Mouse (Mus musculus) R1 (cell line): ENCODE measurements at regions not wholly inside any gene's neighbourhood (a gene's known extent, or its start where the extent isn't known, plus 50 kb on each side); places are given as distances from the start of the nearest gene placed in this dataset.
A peak's percentile ranks its signal among the peaks of the same experiment; 100 is the strongest.

Experiments used
- DNase-seq: peaks from one replicate; pipeline ENCODE4 v3.0.0-alpha.2; 2018; ENCODE audit warnings: low read depth, low spot score

DNA sequence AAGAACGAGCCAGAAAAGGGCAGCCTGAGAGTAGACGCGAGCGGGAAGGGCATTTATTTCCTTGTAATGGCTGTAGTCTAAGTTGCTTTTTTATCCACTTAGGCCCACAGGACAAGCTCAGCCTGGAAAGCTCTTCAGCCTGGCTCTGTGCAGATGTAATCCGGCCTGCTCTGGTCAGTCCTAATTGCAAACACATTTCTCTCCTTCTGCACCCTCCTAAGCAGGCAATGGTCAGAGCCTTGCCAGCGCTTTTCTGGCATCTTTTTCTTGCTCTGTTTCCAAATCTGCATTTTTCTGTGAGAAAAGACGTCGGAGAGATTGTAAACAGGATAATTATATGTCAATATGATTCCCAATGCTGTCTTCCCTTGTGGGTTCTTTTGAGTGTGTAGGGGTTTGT, 224.3 kb upstream of the Tank start:
- DNase-seq = no peak

DNA sequence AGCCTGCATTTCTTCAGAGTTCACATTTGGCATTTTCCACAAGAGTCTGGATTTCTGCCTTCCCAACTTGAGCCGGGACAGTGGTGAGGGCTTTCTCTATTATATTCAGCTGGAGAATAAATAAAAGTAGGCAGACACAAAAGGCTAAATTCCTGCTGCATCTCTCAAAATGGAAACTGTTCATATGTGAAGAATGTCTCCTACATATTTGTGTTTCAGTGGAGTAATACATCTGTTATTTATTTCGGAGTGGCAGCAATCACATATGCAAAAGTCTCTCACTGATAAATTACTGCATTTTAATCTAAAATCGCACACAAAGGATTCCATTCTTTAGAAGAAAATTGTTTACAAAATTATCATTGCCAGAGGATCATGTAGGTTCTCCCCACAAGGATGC, 230.9 kb upstream of the Tank start:
- DNase-seq = no peak

DNA sequence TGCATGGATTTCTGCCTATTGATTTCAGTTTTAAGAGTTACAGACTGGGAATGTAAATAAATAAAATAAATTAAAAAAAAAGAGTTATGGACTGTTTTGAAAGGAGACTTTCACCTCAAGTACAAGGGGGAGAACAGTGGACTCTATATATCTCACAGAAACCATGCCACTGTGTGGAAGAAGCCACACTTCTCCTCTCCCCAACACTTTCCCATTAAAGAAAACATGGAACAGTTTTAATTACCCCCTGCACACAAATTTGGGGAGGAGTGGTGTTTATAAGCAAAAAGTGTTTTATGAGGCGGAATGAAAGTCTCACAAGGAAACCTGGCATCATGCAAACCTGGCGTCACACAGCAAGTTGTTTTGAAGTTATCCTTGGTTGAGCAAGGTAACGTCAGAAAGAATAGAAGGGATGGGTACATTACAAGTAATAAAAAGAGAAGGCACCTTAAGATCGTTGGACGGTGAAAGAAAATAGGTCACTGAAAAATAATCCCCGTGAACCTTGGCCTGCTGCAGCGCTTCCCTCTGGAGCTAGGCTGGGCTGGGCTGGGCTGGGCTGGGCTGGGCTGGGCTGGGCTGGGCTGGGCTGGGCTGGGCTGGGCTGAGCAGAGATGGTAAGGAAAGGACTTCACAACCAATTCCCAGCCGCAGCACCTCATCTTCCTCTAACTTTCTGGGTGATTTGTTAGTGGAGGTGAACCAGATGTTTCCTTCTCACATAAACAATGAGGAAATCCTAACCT, 232.2 kb upstream of the Tank start:
- no peak for DNase-seq

DNA sequence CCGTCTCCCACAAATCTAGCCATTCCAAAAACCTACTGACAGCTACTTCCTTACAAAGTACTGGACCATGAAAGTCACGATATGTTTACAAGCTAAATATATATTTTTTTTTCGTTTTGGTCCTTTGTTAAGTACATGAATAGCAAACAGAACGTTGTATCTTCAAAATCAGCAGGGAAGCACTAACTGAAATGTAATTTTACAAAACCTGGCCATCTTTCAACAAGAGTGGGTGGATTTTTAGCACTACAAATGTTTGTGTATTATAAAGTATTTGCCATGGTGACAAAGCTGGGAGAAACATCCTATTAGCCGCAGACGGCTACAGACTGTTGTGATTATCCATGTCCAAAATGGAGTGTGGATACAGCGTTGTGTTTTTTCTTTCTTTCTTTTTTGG, 233.1 kb upstream of the Tank start:
- no peak for DNase-seq

DNA sequence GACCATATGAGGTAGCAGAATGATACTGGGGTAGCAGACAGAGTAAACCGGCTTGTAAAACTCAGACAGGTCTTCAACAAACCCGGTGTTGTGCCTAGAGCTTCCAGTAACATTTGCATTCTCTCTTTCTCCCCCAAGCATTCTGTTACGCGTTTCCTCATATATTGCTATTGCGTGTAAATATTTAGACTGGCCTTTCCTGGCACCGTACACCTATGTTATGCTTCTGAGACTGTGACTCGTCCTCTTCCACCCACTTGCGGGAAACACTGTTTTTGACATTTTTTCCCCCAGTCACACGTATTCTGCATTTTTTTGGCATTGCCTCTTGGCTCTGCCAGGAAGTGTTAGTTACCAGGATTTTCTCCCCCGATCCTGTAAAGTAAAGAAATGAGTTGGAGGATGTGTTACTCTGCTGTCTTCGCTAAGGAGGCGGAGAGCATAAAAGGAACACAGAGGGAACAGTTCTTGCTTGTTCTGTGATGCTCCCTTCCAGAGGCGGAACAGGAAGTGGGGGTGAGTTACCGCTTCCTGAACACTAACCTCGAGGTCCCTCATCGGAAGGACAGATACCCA, 233.7 kb upstream of the Tank start:
- DNase-seq = peak; percentile 8

DNA sequence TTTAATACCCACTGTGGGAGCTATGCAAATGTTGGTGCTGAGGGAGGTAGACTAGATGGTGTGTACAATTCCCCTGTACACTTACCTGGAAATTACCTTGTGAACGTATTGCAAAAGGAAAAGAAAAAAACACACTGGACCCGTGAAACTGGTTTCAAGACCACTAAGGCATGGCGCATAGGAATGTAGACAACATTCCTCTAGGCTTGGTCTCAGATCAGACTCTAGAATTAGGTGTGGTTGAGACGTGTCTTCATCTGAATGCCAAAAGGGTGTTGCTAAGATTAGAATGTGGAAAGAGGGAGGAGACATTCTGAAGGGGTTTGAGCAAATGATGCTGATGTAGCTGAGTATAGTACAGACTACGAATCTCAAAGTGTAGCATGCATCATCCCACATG, 237.1 kb upstream of the Tank start:
- peak; percentile 90 for DNase-seq

DNA sequence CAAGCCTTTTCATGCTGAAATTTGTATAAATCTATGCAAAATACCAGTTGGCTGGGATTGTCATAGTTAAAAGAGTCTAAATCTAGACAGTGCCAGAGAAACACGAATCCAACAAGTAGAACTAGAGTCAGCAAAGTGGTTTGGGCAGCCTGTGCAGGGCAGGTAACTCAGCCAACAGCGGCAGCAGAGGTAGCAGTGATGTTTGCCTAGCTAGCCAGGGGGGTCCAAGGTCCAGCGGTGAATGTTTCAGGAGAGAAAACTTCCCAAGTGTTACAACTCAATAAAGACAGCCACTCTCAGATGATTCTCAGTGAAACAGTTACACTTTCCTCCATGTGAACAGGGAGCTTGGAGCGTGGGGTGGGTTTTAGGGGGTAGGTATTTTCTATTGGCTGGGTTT, 259.2 kb upstream of the Tank start:
- no peak for DNase-seq

DNA sequence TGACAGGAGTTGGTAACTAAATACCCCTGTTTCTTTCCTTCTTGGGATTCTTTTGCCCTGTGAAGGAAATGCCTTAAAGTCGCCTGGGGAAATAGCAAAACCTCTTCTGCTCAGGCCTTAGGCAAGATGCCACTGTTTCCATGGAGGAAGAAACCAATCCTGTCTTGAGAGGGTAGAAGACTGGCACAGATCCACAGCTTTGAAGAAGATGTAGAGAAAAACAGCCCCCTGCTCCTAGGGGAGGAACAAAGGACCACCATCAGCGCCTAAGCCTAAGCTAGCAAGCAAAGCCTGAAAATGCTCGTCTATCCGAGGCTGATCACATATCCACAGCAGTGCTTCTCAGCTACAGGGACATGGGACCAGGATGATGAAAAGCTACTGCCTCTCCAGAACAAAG, 268.0 kb upstream of the Tank start:
- DNase-seq = no peak

DNA sequence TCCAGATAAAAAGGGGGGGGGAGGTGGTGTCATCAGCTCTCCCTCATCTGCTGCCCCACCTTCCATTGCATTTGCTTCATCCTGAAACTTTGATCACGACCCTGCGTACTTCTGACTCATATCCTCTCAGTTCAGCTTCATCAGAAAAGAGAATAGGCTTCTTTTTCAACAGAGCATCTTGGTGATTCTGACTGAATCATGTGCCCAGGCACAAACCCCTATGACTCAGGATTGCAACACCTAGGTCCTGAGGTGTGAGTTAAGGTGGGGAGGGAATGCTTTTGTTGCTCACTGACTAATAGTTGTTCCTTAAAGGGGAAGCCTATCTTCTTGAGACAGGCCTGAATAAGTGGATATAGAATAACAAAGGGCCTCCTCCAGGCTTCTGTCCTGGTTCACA, 269.2 kb upstream of the Tank start:
- DNase-seq = peak; percentile 32

DNA sequence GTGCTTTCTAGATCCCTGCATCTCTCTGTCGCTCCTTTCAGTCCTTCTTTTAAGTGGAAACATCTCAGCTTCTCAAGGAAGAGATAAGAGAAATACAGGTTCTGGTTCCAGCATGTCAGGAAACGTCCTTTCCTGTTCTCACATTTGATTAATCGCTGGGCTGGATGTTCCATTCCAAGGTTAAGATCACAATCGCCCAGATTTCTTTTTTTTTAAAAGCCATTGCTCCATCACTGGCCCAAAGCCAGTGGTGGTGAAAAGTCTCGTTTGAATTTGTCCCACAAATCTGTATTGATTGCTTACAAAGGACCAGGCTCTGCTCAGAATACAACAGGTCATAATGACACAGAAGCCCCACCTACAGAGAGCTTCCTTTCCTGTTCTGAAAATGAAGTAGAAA, 281.2 kb upstream of the Tank start:
- DNase-seq = no peak

DNA sequence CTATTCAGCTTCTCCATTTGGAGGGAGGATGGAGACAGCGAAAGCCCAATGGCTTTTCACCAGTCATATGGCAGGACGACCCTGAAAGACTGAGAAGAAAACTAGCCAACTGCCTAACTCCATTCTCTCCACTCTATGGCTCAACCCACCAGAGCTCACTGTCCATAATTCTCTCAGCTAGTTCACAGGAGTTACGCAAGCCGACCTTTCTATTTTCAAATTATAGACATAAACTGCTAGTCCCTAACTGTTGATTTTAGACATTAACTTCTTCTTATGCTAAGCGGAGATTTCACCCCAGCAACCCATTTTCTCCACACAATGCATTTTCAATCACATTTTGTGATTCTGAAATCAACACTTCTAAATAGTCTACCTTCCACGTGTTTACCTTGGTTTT, 281.8 kb upstream of the Tank start:
- DNase-seq = no peak

DNA sequence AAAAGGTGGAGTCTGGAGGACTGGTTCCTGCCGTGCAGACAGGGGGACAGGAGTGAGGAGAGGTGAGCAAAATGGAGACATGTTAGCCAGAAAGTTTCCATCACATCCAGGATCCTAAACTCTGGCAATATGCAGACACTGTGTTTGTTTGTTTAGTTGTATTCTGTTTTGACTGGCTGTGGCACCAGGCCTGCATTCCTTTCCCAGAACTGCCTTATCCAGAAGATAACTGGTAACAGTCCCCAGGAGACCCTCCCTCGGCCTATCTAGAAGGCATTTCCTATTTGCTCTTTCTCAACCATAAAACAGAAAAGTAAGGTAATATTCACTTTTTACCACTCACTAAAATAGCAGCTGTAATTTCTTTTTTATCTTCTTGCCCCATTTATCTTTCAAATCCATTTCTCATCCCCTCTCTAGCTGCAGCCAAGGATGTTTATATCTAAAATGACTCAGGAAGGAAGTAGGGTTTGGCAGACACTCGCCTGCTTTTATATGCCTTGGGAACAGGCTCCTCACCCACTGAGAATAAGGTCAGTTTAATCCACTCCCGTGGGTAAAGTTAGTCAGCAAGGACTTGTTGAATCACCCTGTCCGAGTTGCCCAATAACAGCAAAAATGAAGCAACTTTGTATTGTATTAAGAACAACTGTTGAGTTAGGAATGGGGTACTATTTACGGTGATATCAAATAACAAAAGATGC, 283.0 kb upstream of the Tank start:
- DNase-seq = no peak

DNA sequence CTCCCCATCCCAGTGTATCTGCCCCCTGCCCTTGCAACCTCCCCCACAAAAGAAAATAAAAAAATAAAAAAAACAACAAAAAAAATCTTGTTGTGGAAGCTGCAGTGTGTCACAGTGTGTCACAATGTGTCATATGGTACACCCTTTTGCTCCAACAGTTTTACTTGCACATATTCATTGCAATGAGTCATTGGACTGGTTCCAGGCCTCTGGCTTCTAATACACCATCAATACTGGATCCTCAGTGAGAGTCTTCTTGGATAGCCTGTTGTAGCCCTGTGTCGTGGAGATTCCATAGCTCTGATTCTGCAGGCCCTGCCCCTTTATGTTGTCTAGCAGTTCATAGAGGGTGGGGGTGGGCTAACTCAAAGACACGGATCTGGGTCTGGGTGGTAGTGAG, 290.1 kb upstream of the Tank start:
- no peak for DNase-seq

DNA sequence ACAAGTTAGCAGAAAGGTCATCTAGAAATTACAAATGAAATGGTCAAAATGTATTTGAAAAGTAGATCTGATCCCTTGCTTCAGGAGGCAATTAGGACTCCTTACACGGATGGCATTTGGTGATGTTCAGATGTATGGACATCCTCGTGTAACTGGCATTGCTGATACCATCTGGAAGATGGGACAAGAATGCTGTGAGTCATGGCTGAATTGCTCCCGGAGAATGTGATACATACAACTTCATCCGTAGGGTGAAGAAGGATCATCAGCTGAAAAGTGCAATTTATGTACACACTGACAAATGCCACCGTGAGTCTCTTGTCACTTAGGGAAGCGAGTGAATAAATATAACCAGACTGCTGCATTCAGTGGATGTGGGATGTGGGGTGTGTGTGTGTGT, 293.7 kb upstream of the Tank start:
- DNase-seq = no peak

DNA sequence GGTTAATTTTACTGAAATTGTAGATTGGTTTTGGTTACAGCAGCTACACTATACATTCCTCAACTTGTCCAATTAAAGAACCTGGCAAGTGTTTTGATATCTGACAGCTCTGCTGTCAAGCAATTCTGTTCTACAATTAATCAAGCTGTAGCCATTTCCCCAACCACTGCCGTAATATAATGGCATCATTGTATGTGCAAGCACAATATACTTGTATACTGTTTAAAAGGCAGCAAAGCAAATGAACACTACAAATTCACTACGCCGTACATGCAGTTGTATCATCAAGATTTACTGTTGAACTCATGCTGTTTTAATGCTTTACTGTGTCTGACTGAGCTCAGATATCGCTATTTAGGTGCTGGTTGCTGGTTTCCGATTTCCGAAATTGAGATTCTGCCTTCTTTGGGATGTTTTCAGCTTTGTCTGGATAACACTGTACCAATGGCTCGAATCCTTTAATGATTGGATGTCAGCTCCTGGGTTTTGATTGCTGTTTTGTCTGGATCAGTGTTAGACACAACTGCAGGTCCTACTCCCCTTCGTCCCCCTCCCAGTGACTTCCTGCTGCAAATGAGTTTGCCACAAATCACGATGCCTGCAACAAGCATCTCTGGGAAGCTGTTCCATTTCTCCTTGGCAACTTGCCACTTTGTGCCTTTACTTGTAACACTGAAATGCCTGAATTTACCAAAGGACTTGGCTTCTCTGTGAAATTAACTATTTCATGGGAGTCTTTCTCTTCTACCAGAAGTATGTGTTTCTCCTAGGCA, 294.4 kb upstream of the Tank start:
- no peak for DNase-seq

DNA sequence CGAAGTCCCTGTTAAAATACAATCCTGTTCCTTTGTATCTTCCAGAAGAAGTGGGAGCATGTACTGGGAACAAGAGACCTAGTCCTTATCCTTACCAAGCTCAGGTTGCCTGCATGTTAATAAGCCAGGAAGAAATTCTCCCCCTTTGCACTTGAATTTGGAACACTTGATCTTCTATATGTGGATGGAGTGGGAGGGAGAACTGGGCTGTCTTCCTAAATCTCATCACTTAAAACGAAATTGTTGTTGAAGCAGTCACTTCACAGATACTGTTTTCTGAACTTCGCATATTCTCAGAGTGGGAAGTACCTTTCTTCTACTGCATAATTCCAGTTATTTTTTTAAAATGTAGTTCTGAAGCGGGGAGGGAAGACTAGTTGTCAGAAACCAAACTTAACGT, 305.7 kb upstream of the Tank start:
- DNase-seq = no peak

DNA sequence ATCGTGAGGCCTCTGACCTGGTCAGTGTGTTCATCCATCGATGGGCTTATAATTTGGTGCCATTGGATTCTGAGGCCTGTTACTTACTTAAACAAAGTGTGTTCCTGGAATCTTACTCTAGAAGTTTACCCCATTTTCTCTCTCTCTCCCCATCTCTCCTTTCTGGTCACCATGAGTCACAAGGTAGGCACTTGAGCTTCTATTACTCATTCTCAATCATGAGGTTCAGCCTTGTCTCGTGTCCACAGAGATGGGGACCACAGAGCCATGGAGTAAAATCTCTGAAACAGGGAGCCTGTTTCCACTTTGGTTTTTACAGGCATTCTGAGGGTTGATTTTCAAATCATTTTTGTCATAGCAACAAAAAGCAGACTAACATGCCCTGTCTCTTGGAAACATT, 304.7 kb upstream of the Rbms1 start:
- DNase-seq = no peak

DNA sequence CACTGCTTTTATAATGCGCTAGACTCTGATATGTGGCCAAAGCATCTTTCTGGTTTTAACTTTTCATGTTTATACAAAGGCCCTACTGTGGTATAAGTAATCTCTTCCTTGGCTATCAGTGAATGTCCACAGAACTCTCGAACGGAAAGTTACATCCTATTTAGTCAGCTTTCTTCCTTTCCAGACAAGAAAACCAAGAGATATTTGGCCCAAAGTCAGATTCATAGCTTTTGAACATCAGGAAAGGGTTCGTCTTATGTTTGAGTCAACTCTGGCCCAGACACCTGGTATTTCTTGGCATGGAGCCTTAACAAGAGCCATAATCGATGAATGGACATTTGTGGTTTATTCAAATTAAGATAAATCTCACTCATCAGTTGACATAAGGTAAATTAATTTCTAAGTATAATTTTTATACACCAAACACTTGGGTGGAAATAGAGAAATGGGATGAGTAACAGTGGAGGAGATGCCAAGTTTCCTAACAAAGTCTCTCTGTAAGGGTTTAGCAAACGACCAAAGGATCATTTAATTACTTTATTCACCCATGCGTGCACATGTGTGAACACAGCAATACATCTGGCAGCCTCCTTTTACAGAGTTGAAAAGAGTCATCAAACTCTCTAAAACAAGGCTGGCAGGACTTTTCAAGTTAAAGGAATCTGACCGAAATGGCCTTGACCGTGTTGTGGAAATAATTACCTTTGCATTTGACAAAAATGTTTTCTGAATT, 287.2 kb upstream of the Rbms1 start:
- DNase-seq = no peak

DNA sequence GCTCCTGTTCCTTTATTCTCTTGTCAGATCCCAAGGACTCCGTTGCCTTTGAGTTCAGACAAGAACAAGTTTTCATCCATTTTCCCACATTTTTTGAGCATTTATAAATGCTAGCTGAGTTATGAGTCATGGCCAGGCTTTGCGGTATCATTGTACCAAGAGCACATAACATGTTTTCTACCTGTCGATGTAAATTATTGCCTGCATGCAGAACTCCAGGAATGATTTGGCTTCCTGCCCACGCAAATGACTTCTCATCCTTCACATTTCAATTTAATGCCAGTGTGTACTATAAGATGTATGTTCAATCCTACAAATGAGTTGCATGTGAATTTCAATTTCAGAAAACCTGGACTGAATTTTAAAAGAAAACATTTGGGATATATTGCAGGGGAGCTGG, 285.0 kb upstream of the Rbms1 start:
- no peak for DNase-seq

DNA sequence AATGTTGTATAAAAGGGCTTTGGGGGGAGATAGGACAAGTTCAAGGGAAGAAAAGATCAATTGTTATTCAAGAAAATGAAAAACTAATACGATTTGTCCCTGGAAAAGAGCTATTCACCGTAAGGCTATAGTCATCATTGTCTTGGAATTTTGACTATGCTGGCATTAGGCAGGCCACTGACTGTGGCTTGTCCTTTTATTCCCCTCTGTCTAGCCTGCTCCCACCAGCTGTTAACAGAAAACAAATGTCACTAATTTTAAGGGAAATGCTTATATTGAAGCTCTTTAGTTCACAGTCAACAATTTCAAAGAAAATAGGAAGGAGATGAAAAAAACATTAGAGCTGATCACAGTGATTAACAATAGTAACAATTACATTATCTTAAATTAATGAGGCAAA, 284.3 kb upstream of the Rbms1 start:
- DNase-seq = peak; percentile 13

DNA sequence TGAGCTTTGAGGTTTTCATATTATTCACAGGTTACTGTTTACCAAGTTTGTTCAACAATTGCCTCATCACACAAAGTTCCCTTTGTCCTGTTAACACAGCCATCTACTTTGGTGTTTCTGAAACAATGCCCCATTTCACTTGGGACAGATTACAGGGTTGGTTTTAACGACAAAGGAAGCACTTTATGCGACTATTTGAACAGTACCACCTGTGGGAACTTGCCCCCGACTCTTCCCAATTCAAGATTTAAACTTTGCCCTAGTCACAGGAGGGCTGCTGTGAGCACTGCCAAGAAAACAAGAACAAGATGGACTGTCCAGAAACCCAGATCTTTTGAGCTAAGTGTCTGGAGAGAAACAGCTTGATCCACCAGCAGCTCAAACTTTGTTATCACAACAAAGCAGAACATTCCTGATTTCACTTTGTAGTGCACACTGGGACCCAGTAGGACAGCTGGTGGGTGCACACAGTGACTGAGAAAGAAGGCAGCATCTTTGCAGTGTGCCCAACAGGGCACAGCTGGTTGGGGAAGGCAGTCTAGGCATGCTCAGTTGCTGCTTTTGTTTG, 283.8 kb upstream of the Rbms1 start:
- peak; percentile 42 for DNase-seq
